Mouse (Mus musculus) E14TG2a.4 (cell line): ENCODE measurements around the gene Gm27029.

Source experiments
- CTCF ChIP-seq: conservative IDR thresholded peaks from 2 replicates; pipeline ENCODE4 v1.5.1; 2014; ENCODE audit warnings: low read length
- POU5F1 ChIP-seq: IDR thresholded peaks from 2 replicates; pipeline ENCODE4 v1.6.1; 2014; ENCODE audit warnings: low read length, borderline replicate concordance

DNA sequence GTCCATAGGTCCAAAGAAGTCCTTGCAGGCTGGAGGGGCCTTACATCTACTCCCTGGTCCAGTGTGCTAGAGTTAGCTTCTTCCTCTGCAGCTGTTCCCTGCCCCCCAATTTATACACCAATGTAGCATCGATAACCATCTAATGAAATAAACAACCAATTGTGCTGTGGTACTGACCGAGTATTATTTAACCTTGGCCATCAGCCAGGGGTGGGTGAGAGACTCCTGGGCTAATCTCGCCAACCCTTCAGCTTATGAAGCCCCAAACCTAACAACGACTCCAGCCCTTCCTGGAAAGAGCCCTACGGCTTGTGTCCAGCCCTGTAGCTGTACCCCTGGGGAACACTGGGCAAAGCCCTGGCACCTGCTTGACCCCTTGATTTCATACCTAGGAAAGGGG is 49.7 kb upstream of the Gm27029 start:
- TF ChIP-seq CTCF (no peak), POU5F1 (no peak)
